Mouse (Mus musculus): ENCODE measurements around the gene Mboat2. TPM values are rescaled to one million over a fixed set of nuclear protein-coding genes. Genes with fewer than 3 reads are reported as not detected.

Gene Mboat2
- polyA plus RNA-seq, 1 experiment from 2014 or later: 42.6 TPM

DNA sequence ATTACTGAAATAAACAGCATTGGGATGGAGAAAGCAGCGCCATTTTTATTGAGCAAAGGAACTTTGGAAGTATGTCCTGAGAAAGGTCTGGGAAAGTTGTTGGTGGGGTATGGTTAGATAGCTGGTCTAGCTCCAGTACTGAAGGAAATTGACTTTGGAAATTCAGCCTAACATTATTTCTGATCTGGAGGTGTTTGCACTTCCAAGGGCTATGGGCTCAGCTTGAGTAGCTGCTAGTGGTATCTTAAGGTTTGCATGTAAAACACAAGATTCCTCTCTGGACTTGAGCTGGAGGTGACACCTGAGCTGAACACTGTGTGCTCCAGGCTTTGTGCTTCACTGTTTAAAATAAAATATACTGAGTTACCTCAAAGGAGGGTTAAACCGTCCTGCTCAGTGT, 1.8 kb downstream of the Mboat2 start:
- no peak overlapping the region for H3K27ac ChIP-seq
- 23% methylated on average over 2 of the region's 2 CpGs for WGBS
- no peaks in the 10 kb centered on the region for H3K27me3 ChIP-seq (replicated peaks)
- peak overlapping the region; percentile 88; the same call in 1 of the 2 replicates for H3K9ac ChIP-seq
- peak overlapping the region; percentile 85 for H3K4me2 ChIP-seq
- H3K4me1 ChIP-seq: peaks cover 13% of the 10 kb centered on the region; the same call in 1 of the 2 replicates
- no peaks in the 10 kb centered on the region for H3K9me3 ChIP-seq
- no peak for ATAC-seq (ENCODE audit: insufficient read depth, low FRiP score, low read depth)
- peak overlapping the region; percentile 90 for H3K4me3 ChIP-seq (replicated peaks)
- no peaks in the 10 kb centered on the region for H3K36me3 ChIP-seq

DNA sequence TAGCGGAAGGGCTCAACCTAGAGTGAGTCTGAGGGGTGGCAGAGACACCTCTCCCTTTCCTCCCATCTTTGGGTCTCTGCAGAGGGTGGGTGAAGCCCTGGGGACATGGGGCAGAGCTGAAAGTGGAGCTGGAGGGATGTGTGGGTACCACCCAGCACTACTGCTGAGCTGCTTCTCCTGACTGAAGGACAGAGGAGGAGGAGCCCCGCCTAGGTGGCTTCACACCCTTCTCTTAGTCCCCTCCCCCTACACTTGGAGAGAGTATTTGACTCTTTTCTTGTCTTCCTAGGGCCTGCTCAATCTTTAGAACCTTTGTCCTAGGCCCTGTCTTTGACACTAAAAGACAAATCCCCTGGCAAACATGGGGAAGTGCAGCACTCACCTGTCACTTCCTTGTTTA, 7.3 kb downstream of the Mboat2 start:
- H3K36me3 ChIP-seq: no peaks in the 10 kb centered on the region
- H3K27ac ChIP-seq: peak overlapping the region; percentile 44; the same call in 1 of the 2 replicates
- WGBS: 80% methylated on average over 2 of the region's 2 CpGs
- H3K4me2 ChIP-seq: no peak overlapping the region
- ATAC-seq (ENCODE audit: insufficient read depth, low FRiP score, low read depth): no peak
- no peak overlapping the region for H3K4me3 ChIP-seq (replicated peaks)
- H3K27me3 ChIP-seq (replicated peaks): no peaks in the 10 kb centered on the region
- no peak overlapping the region for H3K9ac ChIP-seq
- H3K4me1 ChIP-seq: peaks cover 37% of the 10 kb centered on the region
- no peaks in the 10 kb centered on the region for H3K9me3 ChIP-seq

DNA sequence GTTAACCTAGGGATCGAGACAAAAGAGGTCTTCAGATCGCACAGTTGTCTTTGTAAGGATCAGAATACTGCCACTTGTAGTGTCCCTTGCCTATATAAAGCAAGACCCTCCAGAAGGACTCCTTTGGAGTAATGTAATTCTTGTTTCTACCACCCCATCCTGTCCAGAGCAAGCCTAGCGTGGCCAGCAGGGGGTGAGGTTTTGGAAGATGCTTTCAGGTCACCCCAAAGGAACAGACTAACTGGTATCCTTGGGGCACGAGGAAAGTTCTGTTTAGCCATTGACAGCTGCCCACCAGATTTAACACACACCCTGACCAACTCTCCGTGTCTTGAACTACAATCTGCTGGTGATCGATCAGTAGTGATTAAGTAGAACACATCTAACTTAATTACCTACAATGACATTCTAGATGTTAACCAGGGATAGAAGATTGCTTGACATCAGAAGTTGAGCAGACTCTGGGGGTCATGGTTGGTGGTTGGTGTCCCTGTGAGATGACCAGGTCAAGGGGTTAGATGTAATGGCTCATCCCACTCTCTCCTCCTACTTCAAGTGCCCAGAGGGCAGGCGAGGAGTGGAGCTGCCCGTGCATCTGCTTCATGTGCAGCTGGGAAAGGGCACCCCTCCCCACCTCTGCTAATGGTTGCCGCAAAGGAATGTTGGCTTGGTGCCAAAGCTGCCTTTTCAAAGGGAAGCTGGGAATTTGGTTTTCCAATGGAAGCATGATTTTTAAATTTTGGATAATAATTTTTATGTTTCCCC, 10.6 kb downstream of the Mboat2 start:
- H3K4me2 ChIP-seq: no peak overlapping the region
- H3K4me3 ChIP-seq (replicated peaks): no peak overlapping the region
- WGBS: 51% methylated on average over 9 of the region's 9 CpGs
- no peaks in the 10 kb centered on the region for H3K9me3 ChIP-seq
- H3K4me1 ChIP-seq: peaks cover 60% of the 10 kb centered on the region
- H3K9ac ChIP-seq: no peak overlapping the region
- H3K27ac ChIP-seq: no peak overlapping the region; the same call in 1 of the 2 replicates
- H3K36me3 ChIP-seq: no peaks in the 10 kb centered on the region
- H3K27me3 ChIP-seq (replicated peaks): no peaks in the 10 kb centered on the region
- no peak for ATAC-seq (ENCODE audit: insufficient read depth, low FRiP score, low read depth)

- Histone ChIP-seq H3K9me3 (no peaks in the 10 kb centered on the region), H3K4me1 (peaks cover 51% of the 10 kb centered on the region), H3K4me3 (replicated peaks) (no peak overlapping the region), H3K27me3 (replicated peaks) (no peaks in the 10 kb centered on the region), H3K27ac (peak overlapping the region; percentile 49), H3K36me3 (no peaks in the 10 kb centered on the region), H3K4me2 (peak overlapping the region; percentile 25; the same call in 1 of the 2 replicates), H3K9ac (no peak overlapping the region)
- WGBS: 47% methylated on average over 11 of the region's 11 CpGs
- ATAC-seq (ENCODE audit: insufficient read depth, low FRiP score, low read depth): no peak
These were observed 11.7 kb downstream of the Mboat2 start for GRCm38 (mm10) chr12:24842299-24842910.

GRCm38 (mm10) chr12:24843395-24844072, 12.9 kb downstream of the Mboat2 start:
- peak; percentile 16; the same call in 1 of the 2 replicates for ATAC-seq (ENCODE audit: insufficient read depth, low FRiP score, low read depth)
- peaks cover 45% of the 10 kb centered on the region for H3K4me1 ChIP-seq
- WGBS: 15% methylated on average over 7 of the region's 7 CpGs
- no peaks in the 10 kb centered on the region for H3K27me3 ChIP-seq (replicated peaks)
- H3K36me3 ChIP-seq: no peaks in the 10 kb centered on the region
- H3K9ac ChIP-seq: no peak overlapping the region
- no peak overlapping the region for H3K4me3 ChIP-seq (replicated peaks)
- H3K27ac ChIP-seq: peak overlapping the region; percentile 67
- H3K9me3 ChIP-seq: no peaks in the 10 kb centered on the region
- H3K4me2 ChIP-seq: peak overlapping the region; percentile 17; the same call in 1 of the 2 replicates

GRCm38 (mm10) chr12:24845344-24845743, 14.7 kb downstream of the Mboat2 start:
- Histone ChIP-seq H3K27me3 (replicated peaks) (no peaks in the 10 kb centered on the region), H3K4me2 (no peak overlapping the region), H3K9me3 (no peaks in the 10 kb centered on the region), H3K27ac (peak overlapping the region; percentile 75), H3K9ac (no peak overlapping the region), H3K4me3 (replicated peaks) (no peak overlapping the region), H3K36me3 (no peaks in the 10 kb centered on the region), H3K4me1 (peaks cover 45% of the 10 kb centered on the region)
- 56% methylated on average over 4 of the region's 4 CpGs for WGBS
- peak; percentile 67 for ATAC-seq (ENCODE audit: insufficient read depth, low FRiP score, low read depth)

GRCm38 (mm10) chr12:24848107-24848506, 17.4 kb downstream of the Mboat2 start:
- Histone ChIP-seq H3K4me2 (no peak overlapping the region), H3K36me3 (no peaks in the 10 kb centered on the region), H3K9me3 (no peaks in the 10 kb centered on the region), H3K4me3 (replicated peaks) (no peak overlapping the region), H3K27me3 (replicated peaks) (no peaks in the 10 kb centered on the region), H3K27ac (no peak overlapping the region), H3K9ac (no peak overlapping the region), H3K4me1 (peaks cover 22% of the 10 kb centered on the region)
- WGBS: 59% methylated on average over 5 of the region's 5 CpGs
- no peak for ATAC-seq (ENCODE audit: insufficient read depth, low FRiP score, low read depth)

GRCm38 (mm10) chr12:24857354-24857753, 26.7 kb downstream of the Mboat2 start:
- Histone ChIP-seq H3K4me2 (no peak overlapping the region), H3K9me3 (no peaks in the 10 kb centered on the region)
- WGBS: 82% methylated on average over 5 of the region's 5 CpGs

GRCm38 (mm10) chr12:24859357-24859756, 28.7 kb downstream of the Mboat2 start:
- no peaks in the 10 kb centered on the region for H3K36me3 ChIP-seq
- no peak overlapping the region for H3K4me2 ChIP-seq
- H3K4me1 ChIP-seq: peaks cover 4% of the 10 kb centered on the region; the same call in 1 of the 2 replicates
- H3K27ac ChIP-seq: no peak overlapping the region
- H3K9ac ChIP-seq: no peak overlapping the region
- ATAC-seq (ENCODE audit: insufficient read depth, low FRiP score, low read depth): no peak
- H3K4me3 ChIP-seq (replicated peaks): no peak overlapping the region
- H3K9me3 ChIP-seq: no peaks in the 10 kb centered on the region
- 71% methylated on average over 7 of the region's 7 CpGs for WGBS
- H3K27me3 ChIP-seq (replicated peaks): no peaks in the 10 kb centered on the region

More at GRCm38 (mm10) chr12:24857354-24857753, 26.7 kb downstream of the Mboat2 start:
- H3K9ac ChIP-seq: no peak overlapping the region
- H3K27ac ChIP-seq: no peak overlapping the region
- H3K27me3 ChIP-seq (replicated peaks): no peaks in the 10 kb centered on the region
- no peak for ATAC-seq (ENCODE audit: insufficient read depth, low FRiP score, low read depth)
- H3K4me3 ChIP-seq (replicated peaks): no peak overlapping the region
- H3K36me3 ChIP-seq: no peaks in the 10 kb centered on the region
- no peaks in the 10 kb centered on the region for H3K4me1 ChIP-seq

DNA sequence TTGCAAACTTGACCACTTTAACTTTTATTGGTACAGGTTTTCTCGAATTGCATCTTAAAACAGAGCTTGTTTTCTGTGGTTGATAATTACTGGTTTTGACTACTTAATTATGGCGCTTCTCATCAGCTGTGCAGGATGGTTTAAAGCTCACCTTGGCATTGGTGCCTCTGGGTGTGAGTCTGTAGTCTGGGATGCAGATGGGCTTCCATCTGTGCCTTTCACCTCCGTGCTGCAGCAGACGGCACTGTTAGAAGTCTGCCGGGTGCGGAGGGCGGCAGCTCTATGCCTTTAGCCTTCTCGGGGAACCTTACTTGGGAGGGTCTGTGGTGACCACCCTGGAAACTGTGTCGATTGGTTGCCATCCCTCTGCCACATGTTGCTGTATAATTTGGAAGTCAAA, 29.8 kb downstream of the Mboat2 start:
- WGBS: 77% methylated on average over 9 of the region's 9 CpGs
- H3K4me2 ChIP-seq: no peak overlapping the region
- no peak for ATAC-seq (ENCODE audit: insufficient read depth, low FRiP score, low read depth)
- no peak overlapping the region for H3K4me3 ChIP-seq (replicated peaks)
- peaks cover 4% of the 10 kb centered on the region; the same call in 1 of the 2 replicates for H3K4me1 ChIP-seq
- no peak overlapping the region for H3K9ac ChIP-seq
- H3K27ac ChIP-seq: no peak overlapping the region
- H3K36me3 ChIP-seq: no peaks in the 10 kb centered on the region
- no peaks in the 10 kb centered on the region for H3K9me3 ChIP-seq
- H3K27me3 ChIP-seq (replicated peaks): no peaks in the 10 kb centered on the region

GRCm38 (mm10) chr12:24863762-24864161, 33.1 kb downstream of the Mboat2 start:
- H3K9ac ChIP-seq: no peak overlapping the region

DNA sequence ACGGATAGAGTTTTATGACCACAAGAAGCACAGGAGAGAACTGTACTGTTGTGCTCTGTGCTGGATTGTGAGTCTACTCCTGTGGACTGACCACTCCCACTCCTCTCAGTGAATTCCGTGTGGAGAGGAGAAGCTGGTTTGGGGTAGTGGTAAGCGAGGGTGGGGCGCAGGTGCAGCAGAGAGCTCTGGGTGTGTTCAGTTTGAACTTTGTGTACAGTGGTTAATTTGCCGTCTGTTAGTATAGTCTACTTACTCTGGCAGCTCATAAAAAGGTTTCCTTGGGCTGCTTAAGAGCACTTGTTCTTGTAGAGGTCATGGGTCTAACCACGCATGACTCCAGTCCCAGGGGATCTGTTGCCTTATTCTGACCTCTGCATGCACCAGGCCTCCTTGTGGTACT, 36.0 kb downstream of the Mboat2 start:
- H3K4me1 ChIP-seq: peaks cover 11% of the 10 kb centered on the region
- 60% methylated on average over 6 of the region's 6 CpGs for WGBS
- no peaks in the 10 kb centered on the region for H3K9me3 ChIP-seq
- no peaks in the 10 kb centered on the region for H3K36me3 ChIP-seq
- peak; percentile 74 for ATAC-seq (ENCODE audit: insufficient read depth, low FRiP score, low read depth)
- H3K4me3 ChIP-seq (replicated peaks): no peak overlapping the region
- no peak overlapping the region for H3K4me2 ChIP-seq
- no peaks in the 10 kb centered on the region for H3K27me3 ChIP-seq (replicated peaks)
- H3K9ac ChIP-seq: no peak overlapping the region
- peak overlapping the region; percentile 0; the same call in 1 of the 2 replicates for H3K27ac ChIP-seq

More at GRCm38 (mm10) chr12:24863762-24864161, 33.1 kb downstream of the Mboat2 start:
- Histone ChIP-seq H3K27ac (no peak overlapping the region), H3K4me1 (peaks cover 5% of the 10 kb centered on the region; the same call in 1 of the 2 replicates), H3K27me3 (replicated peaks) (no peaks in the 10 kb centered on the region), H3K36me3 (no peaks in the 10 kb centered on the region), H3K4me2 (no peak overlapping the region), H3K9me3 (no peaks in the 10 kb centered on the region), H3K4me3 (replicated peaks) (no peak overlapping the region)
- ATAC-seq (ENCODE audit: insufficient read depth, low FRiP score, low read depth): no peak
- 21% methylated on average over 1 of the region's 1 CpGs for WGBS
